Mouse (Mus musculus): ENCODE results near the gene Isy1.

DNA sequence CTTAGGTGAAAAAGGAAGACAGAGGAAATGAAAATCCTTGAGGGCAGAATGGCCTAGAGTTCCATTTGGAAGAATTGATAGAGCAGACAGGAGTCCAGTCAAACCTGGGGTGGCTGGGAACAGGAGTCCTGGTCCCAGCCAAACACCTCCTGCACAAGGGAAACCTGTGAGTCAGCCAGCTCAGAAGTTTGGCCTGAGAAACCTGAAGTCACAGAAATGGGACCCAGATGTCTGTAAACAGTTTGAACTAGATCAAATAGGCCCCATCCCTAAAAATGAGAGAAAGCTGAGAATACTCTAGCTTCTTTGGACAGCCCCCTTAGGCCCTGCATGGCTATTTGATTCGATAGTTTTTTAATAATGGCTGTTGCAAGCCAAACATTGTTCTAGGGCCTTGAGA is 25.9 kb downstream of the Isy1 start:
- TF ChIP-seq CTCF (conservative IDR thresholded peaks at IDR 0.05; ENCODE audit: low read length) = no peak
- TF ChIP-seq NANOG (IDR thresholded peaks at IDR 0.05; ENCODE audit: borderline replicate concordance, low read length) = no peak
- no peak for TF ChIP-seq POU5F1 (IDR thresholded peaks at IDR 0.05; ENCODE audit: borderline replicate concordance, low read length)

All from E14TG2a.4 (cell line).